Mouse (Mus musculus): Measurements from ENCODE around the gene Fam117a. TPM values are rescaled to one million over a fixed set of nuclear protein-coding genes. Genes with fewer than 3 reads are reported as not detected.

Gene Fam117a
- polyA plus RNA-seq, 1 experiment from 2014 or later, result 19.2 TPM

DNA sequence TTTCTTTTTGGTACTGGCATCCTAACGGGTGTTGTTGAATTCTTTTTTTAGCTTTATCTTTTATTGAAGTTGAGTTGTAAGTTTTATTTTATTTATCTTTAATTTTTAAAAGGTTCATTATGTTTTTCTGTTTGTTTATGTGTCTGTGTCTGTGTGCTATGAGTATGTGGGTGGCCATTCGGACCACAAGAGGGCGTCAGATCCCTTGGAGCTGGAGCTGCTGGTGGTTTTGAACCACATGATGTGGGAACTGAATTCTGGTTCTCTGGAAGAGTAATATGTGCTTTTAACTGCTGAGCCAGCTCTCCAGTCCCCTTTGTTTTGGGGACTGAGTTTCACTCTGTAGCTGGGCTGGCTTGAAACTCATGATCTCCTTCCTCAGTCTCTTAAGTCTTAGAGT lies 86.7 kb downstream of the Fam117a start:
- WGBS, result 90% methylated on average over 3 of the region's 3 CpGs
- Histone ChIP-seq H3K9ac (replicated peaks) (no peak overlapping the region), H3K4me2 (no peak overlapping the region), H3K4me1 (replicated peaks) (no peaks in the 10 kb centered on the region), H3K36me3 (peaks cover 20% of the 10 kb centered on the region), H3K27me3 (no peaks in the 10 kb centered on the region), H3K9me3 (no peaks in the 10 kb centered on the region), H3K4me3 (replicated peaks) (no peak overlapping the region), H3K27ac (no peak overlapping the region)
- ATAC-seq (ENCODE audit: insufficient number of reproducible peaks, insufficient read depth, low FRiP score, low TSS enrichment, low read depth), result no peak

DNA sequence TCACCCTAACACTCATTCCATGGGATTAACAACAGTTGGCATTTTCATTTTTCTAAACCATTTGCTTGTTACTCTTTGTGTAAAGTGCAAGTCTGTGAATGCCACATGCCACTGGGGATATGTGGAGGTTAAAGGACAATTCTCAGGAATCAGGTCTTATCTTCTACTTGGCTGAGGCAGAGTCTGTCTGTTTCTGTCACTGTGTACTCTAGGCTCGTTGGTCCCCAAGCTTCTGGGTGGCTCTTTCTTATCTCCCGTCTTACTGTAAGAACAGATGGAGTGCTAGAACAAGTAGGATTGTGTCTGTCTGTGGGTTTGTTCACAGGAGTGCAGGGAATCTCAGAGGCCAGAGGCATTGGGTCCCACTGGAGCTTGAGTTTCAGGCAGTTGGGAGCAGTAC lies 94.5 kb downstream of the Fam117a start:
- Histone ChIP-seq H3K27ac (no peak overlapping the region), H3K4me1 (replicated peaks) (no peaks in the 10 kb centered on the region), H3K27me3 (no peaks in the 10 kb centered on the region), H3K4me3 (replicated peaks) (no peak overlapping the region), H3K4me2 (no peak overlapping the region), H3K9ac (replicated peaks) (no peak overlapping the region), H3K9me3 (no peaks in the 10 kb centered on the region), H3K36me3 (peaks cover 6% of the 10 kb centered on the region; the same call in 1 of the 2 replicates)
- ATAC-seq (ENCODE audit: insufficient number of reproducible peaks, insufficient read depth, low FRiP score, low TSS enrichment, low read depth), result no peak
- WGBS, result 89% methylated on average over 2 of the region's 2 CpGs

Other genes with a start within 250 kb of the Fam117a start
- gene Dlx3, start 216.9 kb upstream of the Fam117a start, polyA plus RNA-seq (2016; fragmentation: Nextera tagmentation; extraction: Ambion mirVana), result 8.4 and 9.9 TPM in 2 replicates
- 1.4 and 1.9 TPM in 2 replicates for gene Dlx4, start 190.8 kb upstream of the Fam117a start, polyA plus RNA-seq (2016; fragmentation: Nextera tagmentation; extraction: Ambion mirVana)
- gene Tac4, start 75.5 kb upstream of the Fam117a start, polyA plus RNA-seq (2016; fragmentation: Nextera tagmentation; extraction: Ambion mirVana), result not detected in 2 replicates
- 77.7 and 79.4 TPM in 2 replicates for gene Kat7, start 26.8 kb upstream of the Fam117a start, polyA plus RNA-seq (2016; fragmentation: Nextera tagmentation; extraction: Ambion mirVana)
- 122 and 125 TPM in 2 replicates for gene Slc35b1, start 47.7 kb downstream of the Fam117a start, polyA plus RNA-seq (2016; fragmentation: Nextera tagmentation; extraction: Ambion mirVana)
- 157 TPM in 2 replicates for gene Spop, start 77.1 kb downstream of the Fam117a start, polyA plus RNA-seq (2016; fragmentation: Nextera tagmentation; extraction: Ambion mirVana)
- gene Nxph3, start 177.6 kb downstream of the Fam117a start, polyA plus RNA-seq (2016; fragmentation: Nextera tagmentation; extraction: Ambion mirVana), result 2.5 and 2.6 TPM in 2 replicates